Mouse (Mus musculus) 416B (cell line): ENCODE measurements around the gene Reps1.

Source experiments
- DNase-seq: peaks from one replicate; pipeline ENCODE4 v3.0.0; 2011; ENCODE audit warnings: low read depth

Gene Reps1

DNA sequence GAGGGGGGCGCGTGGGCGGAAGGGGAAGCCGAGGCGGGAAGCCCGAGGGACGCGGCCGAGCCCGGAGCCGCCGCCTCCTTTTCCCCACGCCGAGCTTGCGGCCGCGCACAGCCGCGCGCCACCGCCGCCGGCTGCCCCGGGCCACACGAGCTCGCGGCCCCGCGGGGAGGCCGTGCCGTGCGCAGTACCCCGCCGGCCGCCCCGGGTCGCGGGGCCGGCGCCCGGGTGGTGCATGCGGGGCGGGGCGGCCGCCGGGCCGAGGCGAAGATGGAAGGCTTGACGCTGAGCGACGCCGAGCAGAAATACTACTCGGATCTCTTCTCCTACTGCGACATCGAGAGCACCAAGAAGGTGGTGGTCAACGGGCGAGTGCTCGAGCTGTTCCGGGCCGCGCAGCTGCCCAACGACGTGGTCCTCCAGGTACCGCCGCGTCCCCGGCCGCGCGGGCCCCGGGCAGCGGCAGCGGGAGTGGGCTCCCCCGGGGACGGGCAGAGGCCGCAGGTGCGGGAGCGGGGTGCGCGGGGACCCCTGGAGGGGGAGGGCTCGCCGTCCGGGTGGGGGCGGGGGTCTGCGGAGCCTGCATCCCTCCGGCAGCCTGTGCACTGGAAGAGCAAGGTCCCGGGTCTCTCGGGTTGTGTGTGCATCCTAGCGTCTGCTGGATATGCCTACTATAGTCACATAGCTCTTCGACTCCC, at the start of gene Reps1:
TSS of gene Reps1 (plus strand) at position 166 of the 695 bp plus-strand sequence.
- DNase-seq: no peak

GRCm38 (mm10) chr10:18006756-18007155, 48.9 kb upstream of the Reps1 start:
- DNase-seq: no peak

DNA sequence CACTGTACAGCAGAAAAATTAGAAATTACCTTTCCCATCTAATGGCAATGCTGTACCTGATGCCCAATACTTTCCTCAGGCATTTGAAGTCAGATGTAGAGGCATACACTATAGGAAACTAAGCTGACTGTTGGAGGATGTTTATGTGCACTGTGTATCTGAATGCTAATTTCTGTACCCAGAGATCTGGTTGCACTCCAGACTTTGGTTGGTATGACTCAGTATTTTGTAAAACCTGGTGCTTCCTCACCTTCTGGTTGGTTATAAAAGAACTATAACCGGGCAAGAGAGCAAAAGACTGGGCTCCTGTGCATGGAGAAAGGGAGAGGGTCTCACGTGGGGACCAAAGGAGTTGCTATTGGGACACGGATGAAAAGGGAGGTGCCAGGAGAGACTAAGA, 48.4 kb upstream of the Reps1 start:
- peak; percentile 21 for DNase-seq

- DNase-seq: peak; percentile 66
Measured at GRCm38 (mm10) chr10:18008118-18008517, 47.5 kb upstream of the Reps1 start.

- no peak for DNase-seq
Measured at GRCm38 (mm10) chr10:18009744-18010143, 45.9 kb upstream of the Reps1 start.

- no peak for DNase-seq
Measured at GRCm38 (mm10) chr10:18011761-18012160, 43.9 kb upstream of the Reps1 start.

GRCm38 (mm10) chr10:18020443-18020842, 35.2 kb upstream of the Reps1 start:
- no peak for DNase-seq

DNA sequence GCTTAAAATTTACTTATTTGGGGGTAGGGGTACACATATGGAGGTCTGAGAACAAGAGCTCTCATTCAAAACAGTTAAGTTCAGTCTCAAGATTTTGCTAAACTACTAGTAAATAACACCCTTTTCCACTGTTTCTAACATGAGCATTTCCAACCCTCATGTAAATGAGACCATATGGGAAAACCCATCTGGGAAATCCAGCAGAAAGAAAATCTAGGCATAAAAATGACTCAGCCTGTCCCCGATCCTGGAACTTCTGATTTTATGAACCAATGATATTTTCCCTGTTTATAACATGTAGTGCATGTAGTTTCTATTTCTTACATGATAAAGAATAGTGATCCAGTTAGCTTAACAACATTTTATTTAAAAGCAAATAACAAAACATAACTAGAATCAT, 34.8 kb upstream of the Reps1 start:
- DNase-seq: no peak

DNA sequence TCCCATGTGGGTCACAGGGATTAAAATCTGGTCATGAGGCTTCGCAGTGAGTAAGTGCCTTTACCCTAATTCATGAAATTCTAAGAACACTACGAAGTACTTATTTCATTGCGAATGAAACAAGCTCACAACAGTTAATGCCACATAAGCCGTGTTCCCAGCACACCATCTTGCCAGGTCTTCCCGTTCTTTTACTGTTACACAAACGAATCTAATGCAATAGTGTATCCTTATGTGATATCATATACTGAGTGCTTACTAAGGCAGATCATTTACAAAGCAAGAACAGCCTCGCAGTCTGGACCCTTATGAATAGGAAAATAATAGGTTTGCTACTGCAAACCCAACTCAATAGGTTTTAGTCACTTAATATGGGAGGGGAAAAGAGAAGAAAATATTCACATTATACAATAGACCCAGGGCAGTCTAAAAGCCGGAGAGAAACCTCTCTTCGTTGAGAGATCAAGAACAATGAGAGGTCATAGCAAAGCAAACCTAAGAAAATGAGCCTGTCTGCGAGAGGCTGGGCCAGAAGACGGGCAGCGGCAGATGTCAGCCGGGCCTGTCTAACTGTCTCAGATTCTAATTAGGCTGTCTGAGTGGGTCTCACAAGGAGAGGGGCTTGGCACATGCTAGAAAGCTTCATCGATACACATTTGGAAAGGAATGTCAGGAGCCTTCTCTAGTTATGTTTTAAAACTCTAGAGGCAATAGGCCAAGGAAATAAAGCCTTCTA, 33.9 kb upstream of the Reps1 start:
- DNase-seq: peak; percentile 12

DNA sequence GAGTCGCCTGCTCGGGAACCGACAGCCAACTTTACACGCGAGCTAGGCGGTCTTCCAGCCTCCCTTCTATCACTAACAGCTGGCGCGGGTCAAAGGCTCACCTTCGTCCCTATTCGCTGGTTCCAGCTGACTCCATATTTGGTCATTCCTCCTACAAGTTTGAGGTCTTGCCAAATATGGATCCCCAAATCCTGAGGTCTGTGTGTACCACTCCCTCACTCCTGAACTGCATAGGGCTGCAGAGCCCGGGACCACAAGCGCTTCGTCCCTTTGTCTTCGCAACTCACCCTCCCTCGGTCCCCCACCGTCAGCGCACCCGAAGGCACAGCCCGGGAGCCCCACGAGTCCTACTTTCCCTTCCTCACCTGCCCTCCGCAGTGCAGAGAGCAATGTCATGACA, 33.3 kb upstream of the Reps1 start:
- peak; percentile 91 for DNase-seq

DNA sequence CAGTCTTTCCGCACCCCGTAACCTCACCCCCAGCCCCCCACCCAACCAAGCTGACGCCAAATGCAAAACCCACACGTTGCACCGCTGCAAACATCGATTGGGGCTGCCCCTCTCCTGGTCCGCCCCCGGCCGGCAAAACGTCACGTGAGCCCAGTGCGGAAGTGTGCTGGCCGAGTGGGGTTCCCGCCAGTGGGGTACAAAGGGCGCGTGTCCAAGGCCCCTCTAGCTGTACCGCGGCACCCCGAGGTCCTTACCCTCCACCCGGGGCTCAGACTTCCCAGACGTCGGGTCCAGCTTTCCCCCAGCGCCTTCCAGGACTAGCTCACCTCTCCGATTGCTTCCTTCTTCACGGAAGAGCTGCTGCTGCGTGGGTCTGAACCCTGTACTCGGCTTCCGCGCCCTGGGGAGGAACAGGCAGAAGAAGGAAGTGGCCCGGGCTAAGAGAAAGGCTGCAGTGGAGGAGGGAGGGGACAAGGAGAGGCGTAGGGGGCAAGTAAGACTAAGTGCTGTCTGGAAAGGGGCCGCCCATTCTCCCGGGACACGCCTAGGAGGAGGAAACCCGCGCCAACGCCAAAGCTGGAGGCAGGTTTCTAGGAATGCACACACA, 32.8 kb upstream of the Reps1 start, which contains the start of gene Abracl:
TSS of gene Abracl (minus strand) at position 548 of the 607 bp plus-strand sequence.
- DNase-seq: peak; percentile 90

- no peak for DNase-seq
Measured at GRCm38 (mm10) chr10:18034408-18034807, 21.3 kb upstream of the Reps1 start.

GRCm38 (mm10) chr10:18036849-18037248, 18.8 kb upstream of the Reps1 start:
- no peak for DNase-seq

DNA sequence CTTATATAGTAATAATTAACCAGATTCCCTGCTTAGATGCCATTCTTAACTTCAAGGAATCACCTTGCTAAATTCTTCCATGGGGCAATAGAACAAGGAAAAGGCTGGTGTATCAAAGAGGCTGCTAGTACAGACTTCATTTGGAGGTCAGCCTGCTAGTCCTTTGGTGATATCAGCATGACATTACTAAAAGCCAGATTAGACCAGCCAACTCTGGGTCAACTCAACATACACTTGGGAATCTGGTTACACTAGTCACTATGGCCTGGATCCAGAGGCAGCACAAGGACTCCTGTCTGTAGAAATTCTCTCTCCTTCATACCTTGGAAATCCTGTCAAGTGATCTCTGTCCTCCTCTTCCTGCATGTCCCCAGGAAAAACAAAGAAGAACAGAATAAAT, 9.3 kb upstream of the Reps1 start:
- no peak for DNase-seq

DNA sequence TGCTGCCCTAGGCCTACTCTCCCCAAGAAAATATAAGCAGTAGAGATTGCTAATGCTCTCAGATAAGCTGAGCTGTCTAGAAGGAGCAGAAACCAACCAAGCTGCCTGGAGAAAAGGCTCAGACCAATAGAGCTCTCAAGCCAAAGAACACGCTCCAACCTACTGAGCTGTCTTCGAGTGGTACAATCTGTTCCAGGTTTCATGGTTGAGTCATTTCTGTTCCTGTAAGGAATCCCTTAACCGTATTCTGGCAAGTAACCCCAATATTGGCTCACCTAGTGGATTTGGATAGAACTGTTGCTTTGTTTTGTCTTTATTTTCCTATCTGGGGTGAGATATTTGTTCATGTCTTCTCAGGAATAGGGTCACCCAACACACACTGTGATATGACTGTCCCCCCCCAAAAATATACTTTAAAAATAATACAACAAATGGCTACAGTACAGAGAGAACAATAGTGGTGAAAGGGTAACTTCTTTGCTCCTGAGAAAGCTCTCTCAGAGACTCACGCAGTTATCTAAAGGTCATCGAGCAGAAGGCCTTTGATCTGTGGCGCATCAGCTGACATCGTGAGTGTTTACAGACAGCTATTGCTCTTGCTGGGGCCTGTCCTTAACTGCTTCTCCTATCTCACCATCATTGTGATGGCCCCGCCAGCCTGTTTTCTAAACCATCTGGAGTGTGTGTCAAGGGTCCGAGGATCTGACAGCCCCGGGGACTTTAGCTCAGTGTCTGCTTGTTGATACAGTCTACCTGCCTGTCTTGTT, 8.1 kb upstream of the Reps1 start:
- no peak for DNase-seq

GRCm38 (mm10) chr10:18055009-18055695, 509 bp upstream of the Reps1 start:
- DNase-seq: peak; percentile 82

- peak; percentile 53 for DNase-seq
Measured at GRCm38 (mm10) chr10:18056391-18056745, 707 bp downstream of the Reps1 start.

DNA sequence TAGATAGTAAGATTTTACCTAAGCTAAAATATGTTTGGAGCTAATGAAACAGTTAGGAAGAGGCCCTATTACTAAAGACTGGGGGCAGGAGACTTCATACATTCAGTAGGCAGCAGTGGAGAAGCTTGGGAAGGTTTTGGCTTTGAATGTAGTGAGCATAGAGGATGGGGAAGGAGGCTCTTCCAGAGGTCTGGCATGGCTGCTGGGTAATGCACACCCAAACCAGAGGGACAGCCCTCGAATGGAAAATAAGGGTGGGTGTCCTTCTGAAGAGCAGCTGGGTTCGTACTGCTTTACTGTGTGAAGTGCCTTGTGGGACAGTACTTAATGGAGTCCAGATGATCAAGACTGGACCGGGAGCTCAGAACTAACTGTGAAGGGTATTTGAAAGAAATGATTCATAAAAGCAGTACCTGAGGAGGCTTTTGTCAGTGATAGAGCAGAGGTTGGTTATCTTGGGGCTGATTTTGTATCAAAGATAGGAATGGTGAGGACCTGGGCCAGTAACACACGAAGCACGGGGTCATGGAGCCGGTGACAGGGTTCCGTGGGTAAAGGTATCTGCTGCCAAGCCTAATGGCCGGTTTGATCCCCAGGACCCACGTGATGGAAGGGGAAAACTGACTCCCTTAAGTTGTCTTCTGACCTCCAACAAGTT, 3.1 kb downstream of the Reps1 start:
- DNase-seq: no peak

DNA sequence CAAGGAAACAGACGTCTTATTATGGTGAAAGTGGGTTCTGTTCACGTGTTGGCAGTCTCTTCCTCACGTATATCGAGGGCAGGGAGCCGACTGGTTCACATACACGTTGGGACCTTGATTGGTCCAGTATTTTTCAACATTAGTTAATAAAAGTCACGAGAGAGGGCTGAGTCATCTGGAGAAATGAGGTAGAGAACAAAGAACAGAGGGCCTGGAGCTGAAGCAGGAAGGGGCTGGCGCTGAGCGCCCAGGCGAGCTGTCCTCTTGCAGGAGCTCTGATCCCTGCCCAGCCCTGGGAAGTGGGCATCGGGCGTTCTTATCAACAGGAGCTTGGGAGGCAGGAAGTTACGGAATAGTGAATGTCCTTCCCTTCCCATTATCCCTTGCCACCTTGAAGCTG, 4.1 kb downstream of the Reps1 start:
- DNase-seq: peak; percentile 51

- no peak for DNase-seq
Measured at GRCm38 (mm10) chr10:18060778-18061177, 5.1 kb downstream of the Reps1 start.

- peak; percentile 56 for DNase-seq
Measured at GRCm38 (mm10) chr10:18061533-18061932, 5.9 kb downstream of the Reps1 start.
